In the genomic region with DNA sequence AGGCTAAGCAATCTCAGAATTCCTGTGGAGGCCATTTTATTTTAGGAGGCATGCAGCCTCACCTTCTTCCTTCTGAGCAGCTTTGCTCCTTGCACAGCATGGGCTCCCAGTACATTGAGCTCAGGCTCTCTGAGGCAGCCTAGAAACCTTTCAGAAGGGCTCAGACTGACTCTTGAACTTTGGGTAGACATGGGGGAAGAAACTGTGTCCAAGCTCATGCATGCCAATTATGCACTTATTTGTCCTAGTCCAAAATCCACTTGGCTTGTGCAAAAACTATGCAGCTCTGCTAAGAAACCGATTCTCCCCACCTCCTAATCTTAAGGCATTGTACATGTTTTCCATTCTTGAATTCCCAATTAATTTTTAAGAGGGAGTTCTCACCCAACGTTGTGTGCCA, we compare ENCODE assay signal across 26 mouse cellular contexts.
DNase-seq lines count a peak whose midpoint lies in the region; ATAC-seq and TF ChIP-seq lines count a peak whose summit lies in the region.
"Had no signal": no experiment of that assay in that cellular context is flagged by ENCODE, and none has a peak within 500 bp of the region (broad histone marks: within the 10 kb centered on the region; RNA-seq: fewer than 3 reads in every experiment).

No protein-coding gene starts in this region.

- no peak overlapping the region for H3K9ac ChIP-seq in liver, adult 2 months (ENCODE audit: low read depth, low read length)
- H3K9ac ChIP-seq in liver, embryonic 12.5 days: no peak overlapping the region
- H3K9ac ChIP-seq: embryonic facial prominence, embryonic 12.5 days; forebrain, embryonic 13.5 days; forebrain, embryonic 15.5 days had no signal

- peaks cover 3% of the 10 kb centered on the region; the same call in 1 of the 2 replicates for H3K4me1 ChIP-seq in kidney, adult 2 months (ENCODE audit: control insufficient read depth, insufficient read depth, low read length)
- no peaks in the 10 kb centered on the region for H3K4me1 ChIP-seq in liver, adult 2 months (ENCODE audit: control insufficient read depth, insufficient read depth, low read length)
- H3K4me1 ChIP-seq in liver, embryonic 12.5 days: no peaks in the 10 kb centered on the region
- H3K4me1 ChIP-seq: embryonic facial prominence, embryonic 10.5 days; embryonic facial prominence, embryonic 12.5 days; forebrain, embryonic 13.5 days; forebrain, embryonic 15.5 days had no signal

- no peaks in the 10 kb centered on the region for H3K9me3 ChIP-seq in liver, embryonic 12.5 days (replicated peaks)
- H3K9me3 ChIP-seq: embryonic facial prominence, embryonic 10.5 days; embryonic facial prominence, embryonic 12.5 days; forebrain, embryonic 13.5 days; forebrain, embryonic 15.5 days; G1E had no signal

- DNase-seq in kidney, adult 11 months: peak; percentile 29
- DNase-seq in kidney, postnatal 4 days: no peak
- peak; percentile 64 for DNase-seq in kidney, adult 2 months
- DNase-seq in kidney, postnatal 14 days: no peak
- DNase-seq in kidney, adult 9 months: peak; percentile 55
- DNase-seq in kidney, postnatal 10 days: no peak
- DNase-seq in liver, adult 2 months (ENCODE audit: extremely low read depth, low read depth, low spot score): peak; percentile 4
- DNase-seq: adrenal gland, adult 2 months; adrenal gland, postnatal 10 days; adrenal gland, postnatal 25 days; B cell, adult 2 months; cerebellum, adult 11 months; cerebellum, adult 18-20 months; cerebellum, adult 8-10 months; cerebellum, adult 9-11 months; cerebellum, postnatal 14 days; cerebellum, postnatal 36 days had no signal

- no peak overlapping the region for H3K4me3 ChIP-seq in kidney, adult 2 months (ENCODE audit: insufficient read depth, low read depth, low read length)
- no peak overlapping the region for H3K4me3 ChIP-seq in liver, adult 2 months (ENCODE audit: insufficient read depth, low read depth, low read length)
- H3K4me3 ChIP-seq in liver, embryonic 12.5 days: no peak overlapping the region
- H3K4me3 ChIP-seq: embryonic facial prominence, embryonic 10.5 days; embryonic facial prominence, embryonic 12.5 days; forebrain, embryonic 13.5 days; forebrain, embryonic 15.5 days had no signal

- H3K79me2 ChIP-seq in liver, adult 2 months (ENCODE audit: control insufficient read depth, insufficient read depth, low read length): no peaks in the 10 kb centered on the region

- H3K27me3 ChIP-seq in kidney, adult 2 months (replicated peaks; ENCODE audit: control insufficient read depth, insufficient read depth, low read length): no peaks in the 10 kb centered on the region
- H3K27me3 ChIP-seq in liver, adult 2 months (ENCODE audit: control insufficient read depth, insufficient read depth, low read length): no peaks in the 10 kb centered on the region
- no peaks in the 10 kb centered on the region for H3K27me3 ChIP-seq in liver, embryonic 12.5 days (replicated peaks)
- H3K27me3 ChIP-seq: CH12.LX; embryonic facial prominence, embryonic 12.5 days; forebrain, embryonic 13.5 days; forebrain, embryonic 15.5 days; Patski had no signal

- H3K36me3 ChIP-seq in kidney, adult 2 months (ENCODE audit: control insufficient read depth, insufficient read depth, low read length): no peaks in the 10 kb centered on the region
- H3K36me3 ChIP-seq in liver, adult 2 months (ENCODE audit: control insufficient read depth, insufficient read depth, low read length): no peaks in the 10 kb centered on the region
- no peaks in the 10 kb centered on the region for H3K36me3 ChIP-seq in liver, embryonic 12.5 days
- H3K36me3 ChIP-seq: embryonic facial prominence, embryonic 10.5 days; embryonic facial prominence, embryonic 12.5 days; forebrain, embryonic 15.5 days; G1E had no signal

- no peak for TF ChIP-seq CTCF in kidney, adult 2 months (conservative IDR thresholded peaks at IDR 0.05; ENCODE audit: insufficient read depth, insufficient read length, low read depth, low read length)
- no peak for TF ChIP-seq CTCF in liver, adult 2 months (IDR thresholded peaks at IDR 0.05; ENCODE audit: low read depth, low read length)

- H3K27ac ChIP-seq in kidney, adult 2 months (ENCODE audit: insufficient read depth, low read depth, low read length): no peak overlapping the region
- H3K27ac ChIP-seq in liver, adult 2 months (replicated peaks; ENCODE audit: insufficient read depth, low read depth, low read length): no peak overlapping the region
- no peak overlapping the region for H3K27ac ChIP-seq in liver, embryonic 12.5 days
- H3K27ac ChIP-seq: embryonic facial prominence, embryonic 10.5 days; embryonic facial prominence, embryonic 12.5 days; forebrain, embryonic 13.5 days; forebrain, embryonic 15.5 days had no signal

- no peak for ATAC-seq in liver, embryonic 12.5 days
- ATAC-seq: CD4-positive, CD25-positive, alpha-beta regulatory T cell, adult 4 months; forebrain, embryonic 13.5 days; forebrain, embryonic 15.5 days; Patski had no signal

- no peak overlapping the region for H3K4me2 ChIP-seq in liver, embryonic 12.5 days
- H3K4me2 ChIP-seq: embryonic facial prominence, embryonic 12.5 days; forebrain, embryonic 13.5 days; forebrain, embryonic 15.5 days had no signal

- TF ChIP-seq POLR2A in kidney, adult 2 months (IDR thresholded peaks at IDR 0.05; ENCODE audit: low read depth, low read length): no peak
- TF ChIP-seq POLR2A in liver, adult 2 months (IDR thresholded peaks at IDR 0.05; ENCODE audit: extremely low read depth, insufficient read depth, low read length): no peak

- WGBS in kidney, adult 2 months: 60% methylated on average over 2 of the region's 2 CpGs
- WGBS in liver, adult 2 months: 67% methylated on average over 2 of the region's 2 CpGs
- 56% methylated on average over 2 of the region's 2 CpGs for WGBS in liver, embryonic 12.5 days (ENCODE audit: insufficient replicate concordance)

Comparison
In these comparisons a context has a peak if more than half of its experiments do, and no peak if none do; other contexts are left out.
1. DNase-seq: peak in kidney, adult 11 months (single experiment), kidney, adult 2 months (single experiment), kidney, adult 9 months (single experiment) and liver, adult 2 months (single experiment); none in kidney, postnatal 4 days (0 of 2), kidney, postnatal 14 days (single experiment) and kidney, postnatal 10 days (single experiment).